Mouse (Mus musculus): Measurements from ENCODE around the gene Gtf2h1. TPM values are rescaled to one million over a fixed set of nuclear protein-coding genes. Genes with fewer than 3 reads are reported as not detected.

The Gtf2h1 gene
- polyA plus RNA-seq, 1 experiment = 81.9 TPM

DNA sequence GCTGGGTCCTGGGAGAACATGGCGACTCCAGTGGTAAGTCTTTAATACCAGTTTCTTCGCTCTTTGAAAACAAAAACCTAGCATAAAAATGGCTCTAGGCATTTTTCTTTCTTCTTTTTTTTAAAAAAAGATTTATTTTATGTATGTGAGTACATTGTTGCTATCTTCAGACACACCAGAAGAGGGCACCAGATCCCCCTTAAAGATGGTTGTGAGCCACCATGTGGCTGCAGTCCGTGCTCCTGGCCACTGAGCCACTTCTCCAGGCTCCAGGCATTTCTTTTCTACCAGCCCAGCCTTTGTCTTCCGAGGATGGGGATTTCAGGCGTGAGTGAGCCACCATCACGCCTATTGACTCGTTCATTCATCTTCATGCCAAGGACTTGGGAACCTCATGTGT is 55.1 kb downstream of the Gtf2h1 start:
- H3K9ac ChIP-seq (ENCODE audit: low read depth, poor library complexity, severe bottlenecking) = no peak overlapping the region
- H3K36me3 ChIP-seq (ENCODE audit: control insufficient read depth, insufficient read depth, low read length, poor library complexity, severe bottlenecking) = peaks cover 66% of the 10 kb centered on the region
- no peaks in the 10 kb centered on the region for H3K27me3 ChIP-seq (ENCODE audit: control insufficient read depth, insufficient read depth, low read length, poor library complexity, severe bottlenecking)
- peaks cover 2% of the 10 kb centered on the region for H3K4me1 ChIP-seq (ENCODE audit: control insufficient read depth, insufficient read depth, low read length)
- TF ChIP-seq POLR2A (IDR thresholded peaks at IDR 0.05; ENCODE audit: insufficient read depth, low read length) = no peak
- TF ChIP-seq CTCF (IDR thresholded peaks at IDR 0.05; ENCODE audit: low read depth, low read length) = no peak
- TF ChIP-seq EP300 (IDR thresholded peaks at IDR 0.05; ENCODE audit: insufficient read depth, low read depth, low read length) = no peak
- no peaks in the 10 kb centered on the region for H3K9me3 ChIP-seq (replicated peaks; ENCODE audit: control insufficient read depth, insufficient read depth, low read length, poor library complexity, severe bottlenecking)
- H3K27ac ChIP-seq (ENCODE audit: insufficient read depth, low read length) = no peak overlapping the region
- no peak overlapping the region for H3K4me3 ChIP-seq (ENCODE audit: low read depth, low read length)

DNA sequence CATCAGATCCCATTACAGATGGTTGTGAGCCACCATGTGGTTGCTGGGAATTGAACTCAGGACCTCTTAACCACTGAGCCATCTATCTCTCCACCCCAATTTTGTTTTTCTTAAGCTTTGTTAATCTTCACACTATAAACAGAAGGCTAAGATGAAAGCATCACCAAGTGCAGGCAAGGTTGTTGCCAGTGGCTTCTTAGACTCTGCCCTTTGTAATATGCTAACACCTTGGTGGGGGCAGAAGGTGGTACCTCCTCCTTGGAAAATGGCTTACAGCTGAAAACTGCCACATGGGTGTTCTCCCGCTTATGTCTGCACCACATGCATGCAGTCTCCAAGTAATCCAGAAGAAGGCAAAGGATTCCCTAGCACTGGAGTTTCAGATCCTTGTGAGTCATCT is 56.8 kb downstream of the Gtf2h1 start:
- Histone ChIP-seq H3K4me1 (ENCODE audit: control insufficient read depth, insufficient read depth, low read length) (peaks cover 2% of the 10 kb centered on the region), H3K4me3 (ENCODE audit: low read depth, low read length) (no peak overlapping the region), H3K9ac (ENCODE audit: low read depth, poor library complexity, severe bottlenecking) (no peak overlapping the region), H3K36me3 (ENCODE audit: control insufficient read depth, insufficient read depth, low read length, poor library complexity, severe bottlenecking) (peaks cover 64% of the 10 kb centered on the region), H3K27me3 (ENCODE audit: control insufficient read depth, insufficient read depth, low read length, poor library complexity, severe bottlenecking) (no peaks in the 10 kb centered on the region), H3K9me3 (replicated peaks; ENCODE audit: control insufficient read depth, insufficient read depth, low read length, poor library complexity, severe bottlenecking) (no peaks in the 10 kb centered on the region), H3K27ac (ENCODE audit: insufficient read depth, low read length) (no peak overlapping the region)
- TF ChIP-seq POLR2A (IDR thresholded peaks at IDR 0.05; ENCODE audit: insufficient read depth, low read length) (no peak), CTCF (IDR thresholded peaks at IDR 0.05; ENCODE audit: low read depth, low read length) (no peak), EP300 (IDR thresholded peaks at IDR 0.05; ENCODE audit: insufficient read depth, low read depth, low read length) (no peak)

DNA sequence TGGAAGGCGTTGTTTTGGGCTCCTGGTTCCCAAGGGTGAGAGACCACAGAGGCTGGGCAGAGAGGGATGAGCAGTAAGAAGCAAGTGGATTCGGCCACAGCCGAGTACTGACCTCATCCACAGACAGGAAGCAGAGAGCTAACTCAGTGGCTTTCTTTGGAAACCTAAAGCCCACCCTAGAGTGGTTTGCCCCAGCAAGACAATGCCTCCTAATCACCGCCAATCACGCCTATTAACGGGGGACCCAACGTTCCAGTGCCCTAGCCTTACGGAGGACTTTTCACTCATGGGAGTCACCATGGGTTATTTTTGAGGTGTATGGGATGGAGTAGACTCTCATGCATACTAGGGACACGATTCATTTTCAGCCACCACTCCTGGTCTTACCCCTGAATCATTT is 57.5 kb downstream of the Gtf2h1 start:
- peaks cover 60% of the 10 kb centered on the region for H3K36me3 ChIP-seq (ENCODE audit: control insufficient read depth, insufficient read depth, low read length, poor library complexity, severe bottlenecking)
- H3K4me3 ChIP-seq (ENCODE audit: low read depth, low read length) = no peak overlapping the region
- TF ChIP-seq CTCF (IDR thresholded peaks at IDR 0.05; ENCODE audit: low read depth, low read length) (no peak), POLR2A (IDR thresholded peaks at IDR 0.05; ENCODE audit: insufficient read depth, low read length) (no peak), EP300 (IDR thresholded peaks at IDR 0.05; ENCODE audit: insufficient read depth, low read depth, low read length) (no peak)
- no peak overlapping the region for H3K9ac ChIP-seq (ENCODE audit: low read depth, poor library complexity, severe bottlenecking)
- no peaks in the 10 kb centered on the region for H3K9me3 ChIP-seq (replicated peaks; ENCODE audit: control insufficient read depth, insufficient read depth, low read length, poor library complexity, severe bottlenecking)
- no peak overlapping the region for H3K27ac ChIP-seq (ENCODE audit: insufficient read depth, low read length)
- H3K27me3 ChIP-seq (ENCODE audit: control insufficient read depth, insufficient read depth, low read length, poor library complexity, severe bottlenecking) = no peaks in the 10 kb centered on the region
- H3K4me1 ChIP-seq (ENCODE audit: control insufficient read depth, insufficient read depth, low read length) = peaks cover 2% of the 10 kb centered on the region

DNA sequence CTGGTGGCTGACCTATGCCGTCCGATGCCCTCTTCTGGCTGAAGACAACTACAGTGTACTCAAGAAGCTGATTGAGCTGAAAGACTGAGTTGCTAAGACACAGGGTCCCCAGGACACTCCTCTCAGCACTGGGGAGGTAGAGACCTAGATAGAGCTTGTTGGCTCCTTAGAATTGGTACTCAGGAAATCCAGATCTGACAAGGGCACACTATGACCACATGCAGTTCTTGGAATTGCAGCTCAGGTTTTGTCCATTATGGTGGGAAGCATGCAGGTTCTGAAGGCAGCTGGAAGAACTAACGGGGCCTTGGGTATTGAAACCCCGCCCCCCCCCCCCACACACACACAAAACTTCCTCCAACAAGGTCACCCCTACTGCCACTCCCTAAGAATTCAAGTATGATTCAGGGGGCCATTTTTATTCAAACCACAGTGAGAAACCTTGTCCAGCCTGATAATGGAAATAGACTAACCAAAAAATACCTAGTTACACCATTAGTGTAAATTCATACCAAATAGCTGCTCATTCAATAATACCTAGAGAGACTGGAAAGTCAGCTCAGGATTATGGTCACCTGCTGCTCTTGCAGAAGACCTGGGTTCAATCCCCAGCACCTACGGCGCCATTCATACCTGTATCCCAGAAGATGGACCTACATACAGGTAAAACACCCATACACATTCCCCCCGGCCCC is 60.1 kb downstream of the Gtf2h1 start:
- peaks cover 39% of the 10 kb centered on the region for H3K36me3 ChIP-seq (ENCODE audit: control insufficient read depth, insufficient read depth, low read length, poor library complexity, severe bottlenecking)

DNA sequence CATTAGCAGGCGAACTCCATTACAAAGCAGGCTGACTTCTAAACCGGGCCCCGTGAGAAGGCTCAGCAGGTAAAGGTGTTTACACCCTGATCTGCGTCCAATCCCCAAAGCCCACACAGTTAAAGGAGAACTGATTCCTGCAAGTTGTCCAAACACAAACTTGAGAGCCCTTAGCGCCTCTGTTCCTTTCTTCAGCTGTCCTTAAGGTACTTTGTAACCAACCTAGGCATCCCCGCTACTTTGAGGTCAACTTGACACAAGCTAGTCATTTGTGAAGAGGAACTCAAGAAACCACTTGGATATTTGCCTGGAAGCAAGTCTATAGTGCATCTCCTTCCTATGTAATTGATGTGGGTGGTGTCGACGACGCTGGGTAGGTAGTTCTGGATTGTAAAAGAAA is 61.5 kb downstream of the Gtf2h1 start:
- H3K27ac ChIP-seq (ENCODE audit: insufficient read depth, low read length) = no peak overlapping the region
- H3K4me3 ChIP-seq (ENCODE audit: low read depth, low read length) = no peak overlapping the region
- no peaks in the 10 kb centered on the region for H3K27me3 ChIP-seq (ENCODE audit: control insufficient read depth, insufficient read depth, low read length, poor library complexity, severe bottlenecking)
- TF ChIP-seq CTCF (IDR thresholded peaks at IDR 0.05; ENCODE audit: low read depth, low read length) = no peak
- no peak for TF ChIP-seq EP300 (IDR thresholded peaks at IDR 0.05; ENCODE audit: insufficient read depth, low read depth, low read length)
- H3K36me3 ChIP-seq (ENCODE audit: control insufficient read depth, insufficient read depth, low read length, poor library complexity, severe bottlenecking) = peaks cover 27% of the 10 kb centered on the region
- H3K9me3 ChIP-seq (replicated peaks; ENCODE audit: control insufficient read depth, insufficient read depth, low read length, poor library complexity, severe bottlenecking) = no peaks in the 10 kb centered on the region
- no peaks in the 10 kb centered on the region for H3K4me1 ChIP-seq (ENCODE audit: control insufficient read depth, insufficient read depth, low read length)
- H3K9ac ChIP-seq (ENCODE audit: low read depth, poor library complexity, severe bottlenecking) = no peak overlapping the region

More for the DNA sequence above, 60.1 kb downstream of the Gtf2h1 start:
- no peaks in the 10 kb centered on the region for H3K27me3 ChIP-seq (ENCODE audit: control insufficient read depth, insufficient read depth, low read length, poor library complexity, severe bottlenecking)
- no peak for TF ChIP-seq EP300 (IDR thresholded peaks at IDR 0.05; ENCODE audit: insufficient read depth, low read depth, low read length)
- TF ChIP-seq CTCF (IDR thresholded peaks at IDR 0.05; ENCODE audit: low read depth, low read length) = no peak
- no peak for TF ChIP-seq POLR2A (IDR thresholded peaks at IDR 0.05; ENCODE audit: insufficient read depth, low read length)
- no peak overlapping the region for H3K27ac ChIP-seq (ENCODE audit: insufficient read depth, low read length)
- H3K4me3 ChIP-seq (ENCODE audit: low read depth, low read length) = no peak overlapping the region
- no peaks in the 10 kb centered on the region for H3K4me1 ChIP-seq (ENCODE audit: control insufficient read depth, insufficient read depth, low read length)
- no peaks in the 10 kb centered on the region for H3K9me3 ChIP-seq (replicated peaks; ENCODE audit: control insufficient read depth, insufficient read depth, low read length, poor library complexity, severe bottlenecking)
- no peak overlapping the region for H3K9ac ChIP-seq (ENCODE audit: low read depth, poor library complexity, severe bottlenecking)

DNA sequence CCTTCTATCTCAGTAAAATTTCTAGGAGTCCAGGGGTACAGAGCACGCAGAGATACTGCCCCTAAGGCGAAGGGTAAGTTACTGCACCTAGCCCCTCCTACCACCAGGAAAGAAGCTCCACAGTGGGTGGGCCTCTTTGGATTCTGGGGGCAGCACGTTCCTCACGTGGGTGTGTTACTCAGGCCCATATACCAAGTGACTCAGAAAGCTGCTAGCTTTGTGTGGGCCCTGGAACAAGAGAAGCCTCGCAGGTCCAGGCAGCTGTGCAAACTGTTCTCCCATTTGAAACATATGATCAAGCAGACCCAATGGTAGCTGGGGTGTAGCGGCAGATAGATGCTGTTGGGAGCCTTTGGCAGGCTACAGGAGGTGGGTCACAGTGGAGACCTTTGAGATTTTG is 63.1 kb downstream of the Gtf2h1 start:
- Histone ChIP-seq H3K9ac (ENCODE audit: low read depth, poor library complexity, severe bottlenecking) (no peak overlapping the region), H3K27me3 (ENCODE audit: control insufficient read depth, insufficient read depth, low read length, poor library complexity, severe bottlenecking) (no peaks in the 10 kb centered on the region), H3K4me3 (ENCODE audit: low read depth, low read length) (no peak overlapping the region), H3K9me3 (replicated peaks; ENCODE audit: control insufficient read depth, insufficient read depth, low read length, poor library complexity, severe bottlenecking) (no peaks in the 10 kb centered on the region), H3K4me1 (ENCODE audit: control insufficient read depth, insufficient read depth, low read length) (no peaks in the 10 kb centered on the region), H3K27ac (ENCODE audit: insufficient read depth, low read length) (no peak overlapping the region), H3K36me3 (ENCODE audit: control insufficient read depth, insufficient read depth, low read length, poor library complexity, severe bottlenecking) (peaks cover 12% of the 10 kb centered on the region)
- TF ChIP-seq EP300 (IDR thresholded peaks at IDR 0.05; ENCODE audit: insufficient read depth, low read depth, low read length) = no peak
- no peak for TF ChIP-seq CTCF (IDR thresholded peaks at IDR 0.05; ENCODE audit: low read depth, low read length)
- TF ChIP-seq POLR2A (IDR thresholded peaks at IDR 0.05; ENCODE audit: insufficient read depth, low read length) = no peak

Measured in ES-Bruce4 (cell line).